Mouse (Mus musculus) erythroblast, embryonic 14.5 days (primary cell): ENCODE data around the gene Sik3.

Source experiments
- GATA1 ChIP-seq: IDR thresholded peaks from 2 replicates; pipeline ENCODE4 v1.6.1; 2012; ENCODE audit warnings: low read length, inconsistent platforms, mixed read lengths
- TAL1 ChIP-seq: IDR thresholded peaks from 3 replicates; pipeline ENCODE4 v1.6.1; 2012; ENCODE audit warnings: low read length, inconsistent platforms, mixed read lengths

- TF ChIP-seq TAL1 = no peak
- TF ChIP-seq GATA1 = no peak
Observed at GRCm38 (mm10) chr9:46058065-46058464, 45.4 kb downstream of the Sik3 start.
